Mouse (Mus musculus) ovary, adult 18-20 months (tissue): ENCODE data around the gene Kctd13.
"Not testable (repeated sequence)": the region's sequence is repeated elsewhere in the genome, so short reads cannot be mapped to it uniquely, and the experiment has no call there.

Experiments
- DNase-seq: peaks from one replicate; pipeline ENCODE4 v3.0.0; 2022; ENCODE audit warnings: low spot score, mixed read lengths

Gene Kctd13

DNA sequence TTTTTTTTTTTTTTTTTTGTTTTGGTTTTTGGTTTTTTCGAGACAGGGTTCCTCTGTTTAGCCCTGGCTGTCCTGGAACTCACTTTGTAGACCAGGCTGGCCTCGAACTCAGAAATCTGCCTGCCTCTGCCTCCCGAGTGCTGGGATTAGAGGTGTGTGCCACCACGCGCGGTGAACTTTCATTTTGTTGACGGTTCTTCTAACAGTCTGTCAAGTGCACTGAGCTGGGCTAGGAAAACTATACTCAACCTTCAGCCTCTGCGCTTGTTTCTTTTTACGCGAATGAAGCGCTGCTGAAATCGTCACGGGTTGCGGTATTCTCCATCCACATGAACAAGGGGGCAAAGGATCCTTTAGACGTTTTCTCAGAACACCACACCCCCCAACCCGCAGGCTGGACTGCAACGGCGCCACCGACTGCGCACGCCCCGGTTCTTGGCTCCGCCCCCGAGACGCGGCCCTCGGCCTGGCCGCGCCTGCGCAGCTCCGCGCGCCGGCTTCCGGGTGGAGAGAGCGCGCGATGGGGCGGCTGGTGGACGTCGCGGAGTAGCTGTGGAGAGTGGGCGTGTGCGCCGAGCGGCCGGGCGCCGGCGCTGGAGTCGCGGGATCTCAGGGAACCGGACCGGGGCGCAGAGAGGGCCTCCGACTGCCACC lies at the start of gene Kctd13:
Kctd13 (plus strand) TSS at position 496 of the 654 bp plus-strand sequence.
- DNase-seq = peak; percentile 89

- DNase-seq = no peak
Measured at GRCm38 (mm10) chr7:126881040-126881439, 47.6 kb upstream of the Kctd13 start.

GRCm38 (mm10) chr7:126883731-126884181 lies 44.9 kb upstream of the Kctd13 start:
- DNase-seq = no peak

GRCm38 (mm10) chr7:126884286-126885164 lies 44.2 kb upstream of the Kctd13 start, which contains the start of gene Taok2:
Gene Taok2 (minus strand): TSS chr7:126884703.
- peak; percentile 99 for DNase-seq

- DNase-seq = no peak
Measured at GRCm38 (mm10) chr7:126887281-126887680, 41.4 kb upstream of the Kctd13 start.

DNA sequence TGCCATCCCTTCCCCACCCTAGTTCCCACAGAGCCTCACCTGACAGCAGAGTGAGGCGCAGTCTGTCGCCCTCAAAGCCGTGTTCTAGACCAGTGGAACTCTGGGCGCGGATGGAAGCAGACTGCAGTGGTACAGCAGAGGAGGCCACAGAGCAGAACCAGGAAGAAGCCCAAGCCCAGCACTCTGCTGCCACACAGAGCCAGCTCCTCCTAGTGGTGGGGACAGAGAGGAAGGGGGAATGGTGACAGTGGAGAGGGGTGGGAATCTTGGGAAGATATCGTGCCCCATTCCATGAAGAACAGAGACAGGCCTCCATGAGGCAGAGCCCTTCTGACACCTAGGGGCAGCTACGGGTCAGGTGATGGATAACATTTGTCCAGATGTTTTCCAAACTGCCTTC lies 39.8 kb upstream of the Kctd13 start:
- DNase-seq = no peak

- DNase-seq = no peak
Measured at GRCm38 (mm10) chr7:126896912-126897311, 31.8 kb upstream of the Kctd13 start.

DNA sequence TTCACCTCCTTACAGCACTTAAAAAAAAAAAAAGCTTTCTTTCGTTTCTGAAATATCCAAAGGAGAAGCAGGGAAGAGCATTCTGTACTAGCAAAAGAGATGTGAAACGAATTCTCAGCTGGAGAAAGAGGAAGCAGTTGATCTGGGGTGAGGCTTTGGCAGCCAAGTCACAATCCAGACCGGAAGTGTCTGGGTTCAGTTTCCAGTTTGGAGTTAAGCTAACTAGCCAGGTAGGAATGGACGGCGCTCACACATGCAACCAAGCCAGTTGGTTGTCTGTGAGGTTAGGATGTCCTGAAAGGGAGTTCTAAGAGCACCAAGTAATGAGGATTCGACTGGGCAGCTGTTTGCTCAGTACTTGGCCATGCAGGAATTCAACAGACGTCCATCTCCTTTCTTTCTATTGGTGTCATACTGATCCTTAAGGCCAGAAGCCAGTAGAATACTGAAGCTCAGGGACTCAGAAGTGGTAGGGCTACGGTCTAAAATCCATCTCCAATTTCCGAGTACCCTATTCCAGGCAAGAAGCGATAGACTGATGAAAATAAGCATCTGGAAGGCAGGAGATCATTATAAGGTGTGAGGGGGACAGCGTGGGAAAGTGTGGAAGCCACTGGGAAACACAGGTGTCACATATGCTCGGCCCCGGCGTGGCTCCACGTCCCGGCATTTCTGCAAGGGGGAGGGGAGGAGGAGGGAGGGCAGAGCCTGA lies 31.1 kb upstream of the Kctd13 start:
- DNase-seq = no peak

- DNase-seq = peak; percentile 92
Measured at GRCm38 (mm10) chr7:126898102-126898990, 30.3 kb upstream of the Kctd13 start.

GRCm38 (mm10) chr7:126899781-126900180 lies 28.9 kb upstream of the Kctd13 start:
- DNase-seq = not testable (repeated sequence)

- DNase-seq = no peak
Measured at GRCm38 (mm10) chr7:126905590-126905989, 23.1 kb upstream of the Kctd13 start.

DNA sequence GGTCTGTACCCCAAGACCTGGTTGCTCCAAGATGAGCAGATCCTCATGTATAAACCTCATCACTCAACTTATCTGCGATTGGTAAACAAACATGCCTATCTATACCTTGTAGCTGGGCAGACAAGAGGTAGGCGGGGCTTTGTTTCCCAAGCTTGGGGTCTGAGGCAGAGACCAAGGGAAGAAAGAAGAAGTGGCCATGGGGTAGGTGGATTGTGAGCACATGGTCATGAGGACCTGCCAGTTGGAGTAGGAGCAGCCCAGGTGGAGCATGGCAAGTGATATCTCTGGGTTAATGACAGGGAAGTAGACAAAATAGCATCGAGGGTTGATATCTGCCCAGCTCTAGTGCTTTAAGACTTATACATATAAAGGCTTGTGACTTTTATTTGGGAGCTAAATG lies 13.8 kb upstream of the Kctd13 start:
- DNase-seq = no peak

- not testable (repeated sequence) for DNase-seq
Measured at GRCm38 (mm10) chr7:126918356-126918755, 10.3 kb upstream of the Kctd13 start.

GRCm38 (mm10) chr7:126919973-126920372 lies 8.7 kb upstream of the Kctd13 start:
- no peak for DNase-seq

GRCm38 (mm10) chr7:126921563-126921962 lies 7.1 kb upstream of the Kctd13 start:
- no peak for DNase-seq

GRCm38 (mm10) chr7:126922624-126923060 lies 6.0 kb upstream of the Kctd13 start, which contains the start of gene Tmem219:
Gene Tmem219 (minus strand): TSS chr7:126922917.
- DNase-seq = peak; percentile 39

DNA sequence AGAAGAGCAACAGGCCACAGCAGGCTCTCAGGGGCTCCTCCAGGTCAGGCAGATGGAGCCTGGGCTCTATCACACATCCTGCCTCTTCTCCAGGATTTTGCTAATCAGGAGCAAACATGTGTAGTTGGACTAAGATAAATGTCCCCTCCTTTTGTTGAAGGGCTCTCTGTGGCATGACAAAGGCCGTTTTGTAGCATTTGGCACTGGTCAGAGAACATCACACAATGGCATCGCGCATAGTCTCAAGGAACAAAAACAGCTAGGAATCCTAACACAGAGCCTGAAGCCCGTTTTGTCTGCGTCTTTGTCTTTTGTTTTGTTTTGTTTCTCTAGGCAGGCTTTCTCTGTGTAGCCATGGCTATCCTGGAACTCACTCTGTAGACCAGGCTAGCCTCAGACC lies 4.7 kb upstream of the Kctd13 start:
- no peak for DNase-seq

DNA sequence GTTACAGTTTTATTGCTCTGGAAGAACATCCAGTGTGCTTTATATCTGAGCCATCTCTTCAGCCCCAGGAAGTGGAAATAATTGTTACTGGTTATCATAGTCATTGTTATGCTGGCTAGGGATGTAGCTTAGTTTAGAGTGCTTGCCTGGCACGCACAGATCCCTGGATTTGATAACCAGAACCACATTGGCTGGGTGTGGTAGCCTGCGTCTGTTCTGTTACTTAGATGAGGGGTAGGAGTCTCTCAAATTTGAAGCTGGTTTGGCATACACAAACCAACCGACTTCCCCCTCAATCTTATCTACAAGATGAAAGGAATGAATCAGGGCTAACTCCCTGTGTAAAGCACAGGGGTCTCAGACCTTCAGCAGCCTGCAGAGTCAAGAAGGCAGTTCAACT lies 2.4 kb upstream of the Kctd13 start:
- DNase-seq = no peak

DNA sequence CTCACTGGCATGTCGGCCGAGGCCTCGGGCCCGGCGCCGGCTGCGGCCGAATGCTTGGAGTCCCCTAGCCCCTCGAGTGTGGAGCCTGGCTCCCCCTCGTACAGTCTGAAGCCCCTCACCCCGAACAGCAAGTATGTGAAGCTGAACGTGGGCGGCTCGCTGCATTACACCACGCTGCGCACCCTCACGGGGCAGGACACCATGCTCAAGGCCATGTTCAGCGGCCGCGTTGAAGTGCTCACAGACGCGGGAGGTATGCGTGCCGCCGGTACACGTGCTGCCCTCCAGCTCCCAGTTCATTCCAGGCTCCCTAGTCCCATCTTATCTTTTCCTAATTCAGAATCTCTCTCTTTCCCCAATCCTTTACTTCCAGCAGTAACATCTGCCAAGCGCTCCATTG lies 367 bp downstream of the Kctd13 start:
- no peak for DNase-seq

DNA sequence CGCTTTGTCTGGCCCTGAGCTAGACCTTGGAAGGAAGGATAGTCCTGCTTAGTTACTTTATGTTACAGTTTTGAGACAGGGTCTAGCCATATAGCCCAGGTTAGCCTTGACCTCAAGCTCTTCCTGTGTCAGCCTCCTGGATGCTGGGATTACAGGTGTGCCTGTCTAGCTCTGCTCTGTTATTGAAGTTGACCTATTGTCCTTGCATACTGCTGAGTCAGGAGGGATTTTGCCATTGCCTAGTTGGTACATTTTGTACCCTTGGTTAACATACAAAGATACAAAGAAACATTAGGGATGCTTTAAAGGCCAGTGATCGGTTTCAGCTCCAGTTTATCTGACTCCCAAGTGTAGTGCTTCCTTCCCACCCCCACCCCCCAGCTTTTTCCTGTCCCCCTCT lies 4.0 kb downstream of the Kctd13 start:
- DNase-seq = no peak

GRCm38 (mm10) chr7:126941171-126941570 lies 12.5 kb downstream of the Kctd13 start:
- DNase-seq = no peak
